Mouse (Mus musculus) liver, postnatal 0 days (tissue): ENCODE data around the gene Vamp5. TPM values are rescaled to one million over a fixed set of nuclear protein-coding genes. Genes with fewer than 3 reads are reported as not detected.
A peak's percentile ranks its signal among the peaks of the same experiment; 100 is the strongest.

Experiments used
- ATAC-seq: fragments of 200-750 bp; cut with Nextera tagmentation; 2 replicates; pipeline ENCODE4 v1.8.0; 2017; ENCODE audit warnings: mild to moderate bottlenecking, moderate library complexity
- DNase-seq: peaks from one replicate; pipeline ENCODE4 v3.0.0-alpha.2; 2016
- H3K27ac ChIP-seq: fragments of 300-500 bp; sonication (generic); 2 replicates; pipeline ENCODE4 v1.5.1; 2014; ENCODE audit warnings: antibody characterized with exemption, moderate library complexity, mild to moderate bottlenecking, low read depth
- H3K27me3 ChIP-seq: fragments of 300-500 bp; sonication (generic); 2 replicates; pipeline ENCODE4 v1.6.1; 2014; ENCODE audit warnings: low read length, control low read depth, mixed read lengths; ENCODE audit not compliant: insufficient read depth
- H3K36me3 ChIP-seq: fragments of 300-500 bp; sonication (generic); replicated peaks from 2 replicates; pipeline ENCODE4 v1.6.1; 2014; ENCODE audit warnings: mild to moderate bottlenecking, control low read depth, low read length, moderate library complexity, mixed read lengths; ENCODE audit not compliant: insufficient read depth
- H3K4me1 ChIP-seq: fragments of 300-500 bp; sonication (generic); 2 replicates; pipeline ENCODE4 v1.6.1; 2014; ENCODE audit warnings: antibody characterized with exemption, mild to moderate bottlenecking, control low read depth; ENCODE audit not compliant: insufficient read depth
- H3K4me2 ChIP-seq: fragments of 300-500 bp; sonication (generic); 2 replicates; pipeline ENCODE4 v1.6.1; 2014; ENCODE audit warnings: low read depth, mild to moderate bottlenecking, low read length, moderate library complexity, mixed read lengths
- H3K4me3 ChIP-seq: fragments of 300-500 bp; sonication (generic); 2 replicates; pipeline ENCODE4 v1.5.1; 2014; ENCODE audit warnings: low read depth, low read length
- H3K9ac ChIP-seq: fragments of 300-500 bp; sonication (generic); replicated peaks from 2 replicates; pipeline ENCODE4 v1.6.1; 2014; ENCODE audit warnings: mild to moderate bottlenecking, moderate library complexity
- H3K9me3 ChIP-seq: fragments of 300-500 bp; sonication (generic); 2 replicates; pipeline ENCODE4 v1.6.1; 2016; ENCODE audit warnings: mild to moderate bottlenecking, control low read depth, low read length, mixed read lengths
- CTCF ChIP-seq: sonication (generic); IDR thresholded peaks from 2 replicates; pipeline ENCODE4 v1.5.1; 2016; ENCODE audit warnings: antibody characterized with exemption, low read depth
- EP300 ChIP-seq: IDR thresholded peaks from 2 replicates; pipeline ENCODE4 v1.6.1; 2016; ENCODE audit warnings: antibody characterized with exemption, low read depth, mild to moderate bottlenecking
- WGBS: fragments of 180-500 bp; shearing (Covaris S2); extraction: QIAGEN DNeasy Blood & Tissue Kit; methylation state at CpG from one replicate; pipeline ENCODE4 v1.1.7; 2014; ENCODE audit not compliant: insufficient replicate concordance; 5-methylcytosine and 5-hydroxymethylcytosine counted together
- polyA plus RNA-seq: library from polyadenylated mRNA; unstranded; fragments of >200 nt; fragmentation: Nextera tagmentation; extraction: Ambion mirVana; gene quantifications from 2 replicates; pipeline ENCODE4 v1.2.1, GENCODE M21; 2015

Gene Vamp5
- polyA plus RNA-seq, 1 experiment from 2014 or later: 53.1 TPM

GRCm38 (mm10) chr6:72378510-72379234 is 1.6 kb downstream of the Vamp5 start:
- peak overlapping the region; percentile 75 for H3K4me3 ChIP-seq
- peak overlapping the region; percentile 79; the same call in 1 of the 2 replicates for H3K9ac ChIP-seq

GRCm38 (mm10) chr6:72374820-72375563 is 5.3 kb downstream of the Vamp5 start:
- peaks cover 44% of the 10 kb centered on the region for H3K4me1 ChIP-seq
- H3K27ac ChIP-seq: no peak overlapping the region
- ATAC-seq (peak; percentile 26), DNase-seq (no peak)
- no peaks in the 10 kb centered on the region; the same call in 1 of the 2 replicates for H3K36me3 ChIP-seq
- WGBS: 30% methylated on average over 15 of the region's 15 CpGs
- H3K4me3 ChIP-seq: no peak overlapping the region; the same call in 1 of the 2 replicates
- H3K9ac ChIP-seq: no peak overlapping the region
- H3K4me2 ChIP-seq: peak overlapping the region; percentile 31
- no peaks in the 10 kb centered on the region for H3K9me3 ChIP-seq
- no peak for TF ChIP-seq EP300
- TF ChIP-seq CTCF: no peak
- H3K27me3 ChIP-seq: no peaks in the 10 kb centered on the region

More at GRCm38 (mm10) chr6:72378510-72379234, 1.6 kb downstream of the Vamp5 start:
- no peak for ATAC-seq
- Histone ChIP-seq H3K27ac (no peak overlapping the region), H3K4me2 (peak overlapping the region; percentile 70), H3K9me3 (no peaks in the 10 kb centered on the region), H3K4me1 (peaks cover 30% of the 10 kb centered on the region), H3K27me3 (no peaks in the 10 kb centered on the region), H3K36me3 (no peaks in the 10 kb centered on the region)
- DNase-seq: no peak
- TF ChIP-seq EP300: no peak
- peak; percentile 27; the same call in 1 of the 2 replicates for TF ChIP-seq CTCF
- WGBS: 57% methylated on average over 8 of the region's 8 CpGs

- 46% methylated on average over 7 of the region's 7 CpGs for WGBS
- TF ChIP-seq CTCF (no peak), EP300 (no peak)
- H3K4me1 ChIP-seq: peaks cover 37% of the 10 kb centered on the region
- no peaks in the 10 kb centered on the region for H3K9me3 ChIP-seq
- no peaks in the 10 kb centered on the region for H3K27me3 ChIP-seq
- peaks cover 5% of the 10 kb centered on the region for H3K36me3 ChIP-seq
- H3K4me2 ChIP-seq: no peak overlapping the region
- H3K27ac ChIP-seq: no peak overlapping the region
- ATAC-seq: no peak
- no peak overlapping the region for H3K9ac ChIP-seq
- no peak overlapping the region for H3K4me3 ChIP-seq
- DNase-seq: no peak
Measured at GRCm38 (mm10) chr6:72374206-72374605, 6.1 kb downstream of the Vamp5 start.

GRCm38 (mm10) chr6:72373184-72373583 is 7.1 kb downstream of the Vamp5 start:
- TF ChIP-seq EP300 (no peak), CTCF (no peak)
- H3K27me3 ChIP-seq: no peaks in the 10 kb centered on the region
- peaks cover 36% of the 10 kb centered on the region for H3K4me1 ChIP-seq
- no peak for ATAC-seq
- WGBS: 78% methylated on average over 4 of the region's 4 CpGs
- no peak overlapping the region for H3K4me3 ChIP-seq
- H3K9ac ChIP-seq: no peak overlapping the region
- no peak overlapping the region for H3K27ac ChIP-seq
- no peaks in the 10 kb centered on the region for H3K9me3 ChIP-seq
- peaks cover 11% of the 10 kb centered on the region for H3K36me3 ChIP-seq
- no peak for DNase-seq
- H3K4me2 ChIP-seq: no peak overlapping the region

GRCm38 (mm10) chr6:72371571-72371970 is 8.7 kb downstream of the Vamp5 start:
- peaks cover 12% of the 10 kb centered on the region for H3K36me3 ChIP-seq
- DNase-seq (no peak), ATAC-seq (peak; percentile 10; the same call in 1 of the 2 replicates)
- H3K4me3 ChIP-seq: no peak overlapping the region
- H3K27me3 ChIP-seq: no peaks in the 10 kb centered on the region
- H3K9me3 ChIP-seq: no peaks in the 10 kb centered on the region
- H3K4me2 ChIP-seq: no peak overlapping the region
- peaks cover 36% of the 10 kb centered on the region for H3K4me1 ChIP-seq
- TF ChIP-seq CTCF (no peak), EP300 (no peak)
- 38% methylated on average over 1 of the region's 1 CpGs for WGBS
- 0 out of 2 replicates have a peak overlapping the region, but pooled peaks have one; percentile 16 for H3K9ac ChIP-seq
- H3K27ac ChIP-seq: peak overlapping the region; percentile 63

- H3K4me1 ChIP-seq: peaks cover 36% of the 10 kb centered on the region
- H3K4me3 ChIP-seq: no peak overlapping the region
- no peak overlapping the region for H3K4me2 ChIP-seq
- no peaks in the 10 kb centered on the region for H3K9me3 ChIP-seq
- peak overlapping the region; percentile 63 for H3K27ac ChIP-seq
- H3K27me3 ChIP-seq: no peaks in the 10 kb centered on the region
- 0 out of 2 replicates have a peak overlapping the region, but pooled peaks have one; percentile 16 for H3K9ac ChIP-seq
- DNase-seq: peak; percentile 52
- TF ChIP-seq EP300: no peak
- no peak for TF ChIP-seq CTCF
- peak; percentile 62 for ATAC-seq
- H3K36me3 ChIP-seq: peaks cover 12% of the 10 kb centered on the region
- WGBS: 71% methylated on average over 5 of the region's 5 CpGs
Measured at GRCm38 (mm10) chr6:72371147-72371546, 9.1 kb downstream of the Vamp5 start.
